Mouse (Mus musculus) CH12.LX (cell line): ENCODE measurements at regions not wholly inside any gene's neighbourhood (a gene's known extent, or its start where the extent isn't known, plus 50 kb on each side); places are given as distances from the start of the nearest gene placed in this dataset.
A peak's percentile ranks its signal among the peaks of the same experiment; 100 is the strongest.

Experiments used
- DNase-seq: peaks from one replicate; pipeline ENCODE4 v3.0.0-alpha.2; 2013; ENCODE audit errors: extremely low read depth
- H3K27ac ChIP-seq: 2 replicates; pipeline ENCODE4 v1.5.1; 2012; ENCODE audit warnings: low read depth, mild to moderate bottlenecking, control low read depth, moderate library complexity; ENCODE audit not compliant: insufficient read depth
- H3K27me3 ChIP-seq: replicated peaks from 2 replicates; pipeline ENCODE3; 2012; ENCODE audit warnings: inconsistent platforms
- H3K36me3 ChIP-seq, 2 experiments: replicated peaks in 1 of 2; 2 replicates each; pipeline versions ENCODE3 to v1.6.1; 2012; ENCODE audit warnings: inconsistent platforms in 1 of 2, low read length in 1 of 2, mild to moderate bottlenecking in 1 of 2, mixed read lengths in 1 of 2, moderate library complexity in 1 of 2; ENCODE audit not compliant: control insufficient read depth in 1 of 2, insufficient read depth in 1 of 2
- H3K4me1 ChIP-seq, 2 experiments: 2 replicates each; pipeline ENCODE4 v1.6.1; 2012; ENCODE audit warnings: inconsistent platforms in 1 of 2, moderate library complexity in 1 of 2; ENCODE audit not compliant: insufficient read depth in 2 of 2, control insufficient read depth in 1 of 2
- H3K4me2 ChIP-seq: 2 replicates; pipeline ENCODE4 v1.6.1; 2012; ENCODE audit warnings: low read depth, mild to moderate bottlenecking, control low read depth; ENCODE audit not compliant: poor library complexity, insufficient read depth, severe bottlenecking
- H3K4me3 ChIP-seq, 3 experiments: fragments of 150-350 bp in 1 of 3; sonication (generic) in 1 of 3; replicated peaks in 1 of 3; 2 replicates each; pipeline versions ENCODE3 to v1.5.1; 2011 to 2012; ENCODE audit warnings: low read depth in 2 of 3, low read length in 2 of 3, mild to moderate bottlenecking in 2 of 3, moderate library complexity in 2 of 3, control low read depth in 1 of 3, improper control_type of control experiment in 1 of 3, inconsistent platforms in 1 of 3, mixed read lengths in 1 of 3; ENCODE audit not compliant: poor library complexity in 1 of 3
- H3K79me2 ChIP-seq: replicated peaks from 2 replicates; pipeline ENCODE4 v1.6.1; 2012; ENCODE audit warnings: mild to moderate bottlenecking, moderate library complexity; ENCODE audit not compliant: control insufficient read depth, poor library complexity, insufficient read depth, severe bottlenecking; ENCODE audit errors: extremely low read depth
- H3K9ac ChIP-seq: 2 replicates; pipeline ENCODE4 v1.6.1; 2012; ENCODE audit warnings: low read depth, mild to moderate bottlenecking, control low read depth, moderate library complexity; ENCODE audit not compliant: insufficient read depth
- H3K9me3 ChIP-seq: replicated peaks from 2 replicates; pipeline ENCODE3; 2012; ENCODE audit warnings: low read length, inconsistent platforms, mixed read lengths
- CHD2 ChIP-seq: IDR thresholded peaks from 2 replicates; pipeline ENCODE4 v1.6.1; 2011; ENCODE audit warnings: low read length, improper control_type of control experiment
- E2F4 ChIP-seq: IDR thresholded peaks from 2 replicates; pipeline ENCODE4 v1.6.1; 2011; ENCODE audit warnings: low read depth, low read length, improper control_type of control experiment; ENCODE audit not compliant: insufficient replicate concordance
- GABPA ChIP-seq: IDR thresholded peaks from 2 replicates; pipeline ENCODE4 v1.6.1; 2012; ENCODE audit warnings: low read depth, low read length, improper control_type of control experiment, inconsistent platforms; ENCODE audit not compliant: insufficient replicate concordance
- HCFC1 ChIP-seq: IDR thresholded peaks from 2 replicates; pipeline ENCODE4 v1.6.1; 2012; ENCODE audit warnings: low read depth, mild to moderate bottlenecking, inconsistent platforms, low read length, improper control_type of control experiment
- IRF4 ChIP-seq: IDR thresholded peaks from 2 replicates; pipeline ENCODE4 v1.6.1; 2014; ENCODE audit warnings: low read depth, mild to moderate bottlenecking, inconsistent platforms, low read length, improper control_type of control experiment
- JUN ChIP-seq: IDR thresholded peaks from 2 replicates; pipeline ENCODE4 v1.6.1; 2011; ENCODE audit warnings: low read depth, mild to moderate bottlenecking, low read length, improper control_type of control experiment, moderate library complexity; ENCODE audit not compliant: insufficient read depth
- MAFK ChIP-seq: IDR thresholded peaks from 2 replicates; pipeline ENCODE4 v1.6.1; 2011; ENCODE audit warnings: low read length, improper control_type of control experiment; ENCODE audit not compliant: insufficient replicate concordance
- MAX ChIP-seq: IDR thresholded peaks from 2 replicates; pipeline ENCODE4 v1.6.1; 2011; ENCODE audit warnings: low read length, improper control_type of control experiment
- MAZ ChIP-seq: IDR thresholded peaks from 2 replicates; pipeline ENCODE4 v1.6.1; 2012; ENCODE audit warnings: low read depth, mild to moderate bottlenecking, inconsistent platforms, low read length, improper control_type of control experiment, moderate library complexity
- MEF2A ChIP-seq: IDR thresholded peaks from 2 replicates; pipeline ENCODE4 v1.6.1; 2014; ENCODE audit warnings: low read depth, mild to moderate bottlenecking, inconsistent platforms, low read length, improper control_type of control experiment, borderline replicate concordance
- MYC ChIP-seq: IDR thresholded peaks from 2 replicates; pipeline ENCODE4 v1.6.1; 2011; ENCODE audit warnings: low read depth, mild to moderate bottlenecking, improper control_type of control experiment, low read length
- NRF1 ChIP-seq: IDR thresholded peaks from 2 replicates; pipeline ENCODE4 v1.6.1; 2014; ENCODE audit warnings: low read depth, mild to moderate bottlenecking, inconsistent platforms, low read length, improper control_type of control experiment, moderate library complexity
- PAX5 ChIP-seq: IDR thresholded peaks from 2 replicates; pipeline ENCODE4 v1.6.1; 2012; ENCODE audit warnings: low read length, inconsistent platforms, mixed read lengths
- SMC3 ChIP-seq: IDR thresholded peaks from 2 replicates; pipeline ENCODE4 v1.6.1; 2011; ENCODE audit warnings: low read depth, low read length, improper control_type of control experiment
- TBP ChIP-seq: conservative IDR thresholded peaks from 2 replicates; pipeline ENCODE4 v1.6.1; 2011; ENCODE audit warnings: low read depth, low read length, improper control_type of control experiment
- UBTF ChIP-seq: IDR thresholded peaks from 2 replicates; pipeline ENCODE4 v1.6.1; 2012; ENCODE audit warnings: low read depth, mild to moderate bottlenecking, inconsistent platforms, low read length, improper control_type of control experiment, moderate library complexity
- USF2 ChIP-seq: conservative IDR thresholded peaks from 2 replicates; pipeline ENCODE4 v1.6.1; 2011; ENCODE audit warnings: low read depth, low read length, improper control_type of control experiment
- ZC3H11A ChIP-seq: IDR thresholded peaks from 2 replicates; pipeline ENCODE4 v1.6.1; 2012; ENCODE audit warnings: low read depth, mild to moderate bottlenecking, inconsistent platforms, low read length, improper control_type of control experiment
- ZKSCAN1 ChIP-seq: IDR thresholded peaks from 2 replicates; pipeline ENCODE4 v1.6.1; 2012; ENCODE audit warnings: low read depth, inconsistent platforms, low read length, improper control_type of control experiment, borderline replicate concordance
- dilution Hi-C: fragments of 300-500 bp; cut with MboI; formaldehyde crosslinking; loops from 2 replicates; pipeline ENCODE4 v1.14.3; 2020; ENCODE audit warnings: low sequenced_read_pairs; ENCODE audit not compliant: extremely low pct_unique_long_range_greater_than_20kb, extremely low pct_ligation_motif_present
- in situ Hi-C: fragments of 300-500 bp; cut with MboI; formaldehyde crosslinking; loops from 3 replicates; pipeline ENCODE4 v1.14.3; 2019; ENCODE audit warnings: low sequenced_read_pairs, low pct_ligation_motif_present, low pct_unique_long_range_greater_than_20kb, mixed read lengths

GRCm38 (mm10) chr1:43879163-43879562, 51.6 kb upstream of the Uxs1 start:
- Histone ChIP-seq H3K9ac (no peak overlapping the region), H3K4me3 (no peak overlapping the region), H3K4me2 (peak overlapping the region; percentile 29; the same call in 1 of the 2 replicates), H3K79me2 (no peaks in the 10 kb centered on the region), H3K27me3 (no peaks in the 10 kb centered on the region), H3K36me3 (no peaks in the 10 kb centered on the region), H3K4me1 (no peaks in the 10 kb centered on the region), H3K27ac (no peak overlapping the region)
- dilution Hi-C loops = no loop called here
- in situ Hi-C loops = no loop called here
- DNase-seq = no peak
- TF ChIP-seq ZKSCAN1 (no peak), E2F4 (no peak), NRF1 (no peak), SMC3 (no peak), MAX (no peak), USF2 (no peak), UBTF (no peak)
- TF ChIP-seq, all 38 proteins: peak for 0
- H3K9me3 ChIP-seq = no peaks in the 10 kb centered on the region

GRCm38 (mm10) chr1:43878163-43878562, 50.6 kb upstream of the Uxs1 start:
- H3K4me2 ChIP-seq = no peak overlapping the region
- H3K79me2 ChIP-seq = no peaks in the 10 kb centered on the region
- dilution Hi-C loops (no loop called here), in situ Hi-C loops (no loop called here)
- no peak for DNase-seq
- no peaks in the 10 kb centered on the region for H3K4me1 ChIP-seq
- H3K27me3 ChIP-seq = no peaks in the 10 kb centered on the region
- no peak for TF ChIP-seq UBTF
- TF ChIP-seq CHD2 = no peak
- no peak for TF ChIP-seq JUN
- TF ChIP-seq ZC3H11A = no peak
- no peak for TF ChIP-seq PAX5
- TF ChIP-seq MEF2A = no peak
- no peak for TF ChIP-seq IRF4
- no peak for TF ChIP-seq MYC
- TF ChIP-seq MAZ = no peak
- TF ChIP-seq MAFK = no peak
- TF ChIP-seq GABPA = no peak
- no peak for TF ChIP-seq E2F4
- no peak for TF ChIP-seq TBP
- no peak for TF ChIP-seq HCFC1
- H3K36me3 ChIP-seq = no peaks in the 10 kb centered on the region
- H3K9me3 ChIP-seq = no peaks in the 10 kb centered on the region
- H3K27ac ChIP-seq = no peak overlapping the region
- H3K9ac ChIP-seq = no peak overlapping the region
- no peak overlapping the region for H3K4me3 ChIP-seq
